Mouse (Mus musculus): Measurements from ENCODE around the gene Dgkh.
"Not testable (repeated sequence)": the region's sequence is repeated elsewhere in the genome, so short reads cannot be mapped to it uniquely, and the experiment has no call there.

Dgkh gene

DNA sequence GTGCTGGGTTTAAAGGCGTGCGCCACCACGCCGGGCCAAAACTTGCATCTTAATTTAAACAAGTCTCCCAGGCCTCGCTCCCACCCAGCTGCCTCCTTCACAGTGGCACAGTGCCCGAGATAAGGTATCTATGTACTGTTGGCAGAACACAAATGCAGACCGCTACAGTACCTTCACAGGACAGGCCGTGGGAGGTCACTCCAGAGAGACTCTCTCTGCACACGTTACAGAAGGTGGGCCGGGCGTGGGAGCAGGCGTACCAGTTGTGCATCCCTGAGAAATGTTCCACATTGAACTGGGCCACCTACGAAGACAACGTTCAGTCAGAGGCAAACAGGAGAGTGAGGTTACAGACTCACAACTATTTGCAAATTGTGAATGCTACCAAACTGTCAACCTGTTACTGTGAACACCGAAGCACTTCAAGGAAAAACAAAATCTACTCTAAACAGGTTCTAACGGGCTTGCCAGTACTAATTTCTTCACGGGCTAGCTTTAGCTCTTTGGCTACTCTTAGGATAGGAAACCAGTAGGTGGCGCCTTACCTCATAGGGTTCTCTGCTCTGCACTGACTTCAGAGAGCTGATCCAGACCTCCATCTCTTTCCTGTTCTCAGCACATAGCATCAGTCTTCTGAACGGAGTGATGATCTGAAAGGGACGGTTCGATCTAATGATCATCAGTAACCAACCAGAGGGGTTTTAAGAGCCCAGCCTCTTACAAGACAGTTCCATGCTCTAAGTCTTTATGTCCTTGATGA lies 104.9 kb downstream of the Dgkh start:
- DNase-seq = peak; percentile 38

DNA sequence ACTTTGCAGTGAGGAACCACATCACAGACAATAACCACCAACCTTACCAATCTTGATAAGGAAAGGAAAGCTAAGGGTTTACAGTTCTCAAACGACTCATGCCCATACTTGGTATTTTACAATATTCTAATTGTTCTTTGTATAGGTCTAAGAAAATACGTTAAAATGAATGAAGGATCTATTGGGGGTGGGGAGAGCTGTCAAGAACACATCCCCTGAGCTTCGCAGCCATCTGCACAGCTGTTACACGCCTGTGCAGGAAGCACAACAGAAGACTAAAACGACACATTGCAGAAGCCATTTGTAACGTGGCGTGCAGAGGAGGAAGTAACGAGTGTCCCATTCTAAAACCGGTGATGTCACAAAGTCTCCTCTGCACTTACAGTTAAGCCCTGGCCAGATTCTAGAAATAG lies 113.7 kb downstream of the Dgkh start:
- DNase-seq = no peak

DNA sequence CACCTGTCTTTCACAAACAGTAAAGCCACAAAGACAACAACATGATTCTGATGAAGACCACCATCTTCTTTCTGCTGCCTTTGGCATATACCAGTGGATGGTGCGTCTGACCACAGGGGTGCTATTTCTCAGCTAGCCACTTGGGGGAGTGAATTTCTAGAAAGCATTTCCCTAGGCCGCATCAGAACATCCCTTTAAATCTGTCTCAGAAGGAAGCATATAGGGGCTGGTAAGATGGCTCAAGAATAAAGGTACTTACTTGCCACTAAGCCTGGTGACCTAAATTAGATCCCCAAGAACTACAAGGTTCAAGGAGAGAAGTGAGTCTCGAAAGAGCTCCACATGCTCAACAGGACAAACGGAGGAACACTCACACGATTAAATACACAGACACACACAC lies 119.0 kb downstream of the Dgkh start:
- DNase-seq = no peak

DNA sequence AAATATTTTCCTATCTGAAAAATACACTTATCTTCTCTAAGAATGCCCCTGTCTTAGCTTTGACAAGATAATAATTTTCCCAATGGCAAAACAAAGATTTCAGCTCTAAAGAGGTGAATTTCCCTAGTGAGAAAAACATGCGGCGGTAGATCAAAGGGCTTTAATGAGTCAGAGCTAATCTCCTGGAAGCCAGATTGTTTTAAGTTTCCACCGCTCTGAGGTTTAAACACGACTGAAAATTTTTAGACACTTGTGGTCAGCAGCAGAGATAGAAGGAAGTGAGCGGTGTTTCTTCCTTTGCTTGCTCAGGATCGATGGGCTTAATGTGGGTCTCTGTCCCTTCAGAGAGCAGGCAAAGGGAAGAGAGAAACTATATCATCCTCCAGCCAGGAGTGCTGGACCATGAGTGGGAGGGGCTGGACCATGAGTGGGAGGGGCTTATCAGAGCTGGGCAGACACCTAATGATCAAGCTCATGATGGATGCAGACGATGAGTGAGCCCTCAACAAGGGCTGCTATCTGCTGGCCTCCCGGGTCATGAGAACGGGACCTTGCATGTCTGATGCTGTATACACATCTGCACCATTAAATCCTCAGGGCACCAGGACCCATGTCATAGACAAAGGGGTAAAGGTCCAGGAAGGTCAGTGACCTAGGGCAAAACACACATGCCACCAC lies 120.3 kb downstream of the Dgkh start:
- no peak for DNase-seq

DNA sequence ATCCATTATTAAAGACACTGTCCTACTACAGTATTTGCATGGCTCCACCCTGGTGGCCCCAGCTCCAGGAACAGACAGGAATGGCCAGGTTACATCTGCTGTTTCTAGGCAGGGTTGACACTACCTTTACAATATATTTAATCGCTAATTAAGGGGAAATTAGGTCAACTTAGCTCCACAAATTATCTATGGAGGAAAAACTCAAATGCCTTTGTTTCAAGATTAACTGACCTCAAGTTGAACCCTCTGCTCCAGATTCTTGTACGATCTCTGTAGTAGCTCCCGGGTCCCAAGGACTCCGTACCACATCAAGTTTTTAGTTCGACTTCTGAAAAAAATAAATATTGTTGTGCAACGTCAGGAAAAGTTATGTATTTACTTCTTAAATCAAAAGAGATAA lies 137.7 kb downstream of the Dgkh start:
- DNase-seq = no peak

DNA sequence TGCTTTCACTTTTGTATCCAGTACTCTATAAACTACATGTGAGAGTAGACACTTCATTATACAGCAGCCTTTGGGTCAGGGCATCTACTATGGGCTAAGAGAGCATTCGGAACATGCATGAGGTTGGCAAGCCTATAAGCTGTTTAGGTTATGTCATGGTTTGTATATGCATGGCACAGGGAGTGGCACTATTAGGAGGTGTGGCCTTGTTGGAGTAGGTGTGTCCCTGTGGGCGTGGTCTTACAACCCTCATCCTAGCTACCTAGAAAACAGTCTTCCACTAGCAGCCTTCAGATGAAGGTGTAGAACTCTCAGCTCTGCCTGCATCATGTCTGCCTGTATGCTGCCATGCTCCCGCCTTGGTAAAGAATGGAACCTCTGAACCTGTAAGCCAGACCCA lies 139.6 kb downstream of the Dgkh start:
- DNase-seq = no peak

DNA sequence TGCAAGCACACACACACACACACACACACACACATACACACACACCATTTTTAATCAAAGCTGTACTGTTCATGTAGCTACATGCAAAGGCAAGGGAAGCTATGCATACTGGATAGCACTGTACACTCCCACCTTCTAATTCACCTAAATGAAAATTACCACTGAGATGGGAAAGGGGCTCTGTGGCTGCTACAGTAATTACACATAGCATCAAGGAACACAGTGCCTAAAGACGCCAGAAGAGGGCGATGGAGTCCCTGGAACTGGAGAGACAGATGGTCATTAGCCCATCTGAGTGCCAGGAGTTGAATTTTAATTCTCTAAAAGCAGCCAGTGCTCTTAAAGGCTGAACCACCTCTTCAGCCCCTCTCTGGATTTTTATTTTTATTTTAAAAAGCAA lies 142.2 kb downstream of the Dgkh start:
- peak; percentile 33 for DNase-seq

DNA sequence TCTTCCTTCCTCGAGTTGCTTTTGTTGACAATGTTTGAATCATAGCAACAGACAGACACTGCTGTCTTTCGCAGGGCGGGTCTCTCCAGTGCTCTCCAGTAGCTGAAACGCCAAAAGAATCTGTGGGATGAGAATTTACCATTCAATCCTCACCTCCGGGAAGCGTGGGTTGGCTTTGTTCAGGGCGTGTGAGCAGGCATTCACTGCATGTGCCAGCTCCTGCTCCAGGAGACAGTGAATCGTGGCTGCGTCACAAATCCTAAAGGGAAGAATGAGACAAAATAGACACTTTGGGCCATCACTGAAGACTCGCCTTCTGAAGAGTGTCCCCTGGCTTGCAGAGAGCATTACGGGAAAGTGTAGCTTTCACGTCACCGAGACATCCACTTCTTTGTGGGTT lies 148.4 kb downstream of the Dgkh start:
- DNase-seq = no peak

DNA sequence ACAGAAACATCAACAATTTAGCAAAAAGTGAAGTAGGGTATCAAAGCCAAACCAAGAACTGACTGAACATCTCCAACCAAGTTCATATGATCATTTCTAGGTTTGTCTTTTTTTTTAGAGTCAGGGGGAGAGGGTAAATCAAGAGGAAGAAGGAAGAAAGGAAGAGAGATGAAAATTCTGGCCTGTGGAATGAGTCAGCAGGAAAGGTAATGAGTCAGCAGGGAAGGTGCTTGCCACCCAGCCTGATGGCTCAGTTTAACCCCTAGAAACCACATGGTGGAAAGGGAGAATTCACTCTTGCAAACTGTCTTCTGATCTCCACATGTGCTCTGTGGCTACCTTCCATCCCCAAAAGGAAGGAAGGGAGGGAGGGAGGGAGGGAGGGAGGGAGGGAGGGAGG lies 149.4 kb downstream of the Dgkh start:
- no peak for DNase-seq

DNA sequence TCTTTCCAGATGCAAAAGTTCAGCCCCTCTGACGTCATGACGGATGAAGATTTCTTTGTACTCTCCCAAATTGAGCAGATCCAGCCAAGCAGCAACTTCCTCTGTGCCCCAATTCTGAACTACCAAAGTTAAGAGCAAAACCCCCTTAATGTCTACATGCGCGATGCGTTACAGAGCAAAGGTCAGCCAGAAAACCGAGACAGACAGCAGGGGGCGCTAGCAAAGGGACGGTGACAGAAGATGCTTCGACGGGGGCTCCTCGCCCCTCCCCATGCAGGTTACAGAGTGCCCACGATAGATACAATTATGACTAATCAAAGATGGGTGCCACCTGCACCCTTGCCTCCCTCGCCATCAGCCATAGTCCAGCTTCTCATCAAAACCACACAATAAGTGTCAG lies 156.7 kb downstream of the Dgkh start:
- no peak for DNase-seq

DNA sequence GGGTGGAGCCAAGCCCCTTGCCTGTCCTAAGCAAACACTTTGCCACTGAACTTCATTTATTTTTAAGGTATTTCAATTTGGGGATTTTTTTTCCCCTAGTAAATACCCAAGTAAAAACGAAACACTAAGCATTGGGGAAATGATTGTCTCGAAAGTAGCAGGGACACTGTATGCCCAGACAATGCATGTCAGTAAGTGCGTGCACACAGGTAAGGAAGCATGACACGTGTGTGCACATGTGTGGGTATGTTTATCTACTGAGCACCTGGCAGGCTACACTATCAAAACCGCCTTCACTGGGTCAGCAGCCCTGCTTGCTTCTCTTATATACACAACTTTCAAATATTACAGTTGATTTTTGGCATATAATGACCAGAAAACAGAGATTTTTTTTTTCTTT lies 164.2 kb downstream of the Dgkh start:
- no peak for DNase-seq

DNA sequence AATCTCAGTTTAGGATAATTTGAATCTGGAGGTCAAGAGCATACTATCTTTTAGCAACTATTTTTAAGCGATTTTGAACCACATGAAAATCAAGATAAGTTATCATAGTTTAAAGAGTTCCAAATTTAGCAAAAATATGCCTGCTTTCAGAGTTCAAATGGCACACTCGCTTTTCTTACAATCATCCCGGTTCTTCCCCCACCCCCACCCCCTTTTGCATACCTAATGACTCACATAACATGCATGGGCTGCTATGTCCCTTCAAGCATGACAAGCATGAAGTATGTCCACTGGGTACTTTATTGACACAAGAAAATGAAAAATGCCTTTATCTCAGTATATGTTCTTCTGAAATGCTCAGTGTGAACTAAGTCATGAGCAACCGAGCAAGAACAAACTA lies 166.1 kb downstream of the Dgkh start:
- no peak for DNase-seq

DNA sequence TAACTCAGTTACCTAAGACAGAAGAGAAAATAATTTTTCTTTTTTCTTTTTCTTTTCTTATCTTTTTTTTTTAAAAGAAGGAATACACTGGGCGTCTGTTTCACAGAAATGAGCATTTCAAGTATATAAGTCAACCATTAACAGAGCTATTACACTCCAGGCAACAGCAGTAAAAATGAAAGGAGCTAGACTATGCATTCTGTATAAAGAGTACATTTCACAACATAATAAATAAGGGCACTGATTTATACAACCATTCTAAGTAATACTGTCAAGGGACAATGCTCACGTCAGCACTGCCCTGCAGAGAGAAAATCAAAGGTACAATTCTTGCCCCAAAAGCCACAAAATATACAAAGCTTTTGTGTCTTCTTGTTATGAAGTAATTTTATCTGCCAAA lies 168.3 kb downstream of the Dgkh start:
- no peak for DNase-seq

DNA sequence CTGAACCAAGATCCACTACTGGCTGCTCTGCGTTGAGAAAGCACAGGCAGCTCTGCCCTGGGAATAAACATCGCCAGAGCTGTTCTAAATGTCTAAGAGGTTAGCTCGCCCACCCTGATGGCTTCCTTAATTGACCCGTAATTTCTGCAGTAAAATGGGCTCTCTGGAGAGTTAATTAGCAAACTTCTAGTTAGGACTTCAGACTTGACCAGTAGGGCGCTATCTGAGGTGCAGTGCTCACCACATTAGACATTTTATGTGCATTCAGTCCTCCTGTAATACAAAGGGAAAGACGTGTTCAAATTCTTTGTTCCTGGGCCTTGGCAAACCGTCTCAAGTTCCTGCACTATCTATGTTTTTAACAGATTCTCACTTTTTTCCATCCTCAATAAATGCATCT lies 169.4 kb downstream of the Dgkh start:
- no peak for DNase-seq

DNA sequence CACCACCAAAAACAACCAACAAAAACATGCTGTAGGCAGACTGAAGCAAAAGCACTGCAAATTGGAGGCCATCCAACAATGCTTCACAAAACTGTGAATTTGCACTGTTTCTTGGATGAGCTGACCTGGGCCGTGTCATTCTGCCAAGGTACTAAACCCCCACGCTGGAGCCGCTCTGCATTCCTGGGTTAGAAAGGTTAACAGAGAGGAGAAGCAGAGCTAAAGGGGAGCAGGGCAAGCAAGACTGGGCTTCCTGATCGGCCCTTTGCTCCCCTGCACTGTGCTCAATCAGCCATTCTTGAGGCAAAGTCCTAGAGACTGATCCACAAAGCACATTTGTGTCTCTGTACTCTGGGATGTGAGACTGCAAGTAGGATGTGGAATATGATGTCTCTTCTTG lies 170.5 kb downstream of the Dgkh start:
- peak; percentile 59 for DNase-seq

DNA sequence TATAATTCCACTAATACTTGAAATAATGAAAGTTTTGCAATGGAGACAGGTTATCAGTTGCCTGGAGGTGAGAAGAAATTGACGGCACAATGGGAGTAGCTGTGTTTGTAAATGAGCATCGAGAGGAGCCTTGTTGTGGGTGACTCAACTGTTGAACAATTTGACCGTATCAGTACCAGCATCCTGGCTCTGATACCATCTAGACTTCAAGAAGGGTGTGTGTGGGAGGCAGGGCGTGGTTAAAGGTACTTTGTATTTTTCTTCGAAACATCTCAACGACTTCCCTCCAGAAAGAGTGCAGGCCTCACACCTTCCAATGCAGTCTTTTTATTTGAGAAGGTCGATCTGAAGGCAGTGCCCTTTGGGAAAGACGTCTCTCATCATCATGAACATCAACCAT lies 173.5 kb downstream of the Dgkh start:
- DNase-seq = no peak

DNA sequence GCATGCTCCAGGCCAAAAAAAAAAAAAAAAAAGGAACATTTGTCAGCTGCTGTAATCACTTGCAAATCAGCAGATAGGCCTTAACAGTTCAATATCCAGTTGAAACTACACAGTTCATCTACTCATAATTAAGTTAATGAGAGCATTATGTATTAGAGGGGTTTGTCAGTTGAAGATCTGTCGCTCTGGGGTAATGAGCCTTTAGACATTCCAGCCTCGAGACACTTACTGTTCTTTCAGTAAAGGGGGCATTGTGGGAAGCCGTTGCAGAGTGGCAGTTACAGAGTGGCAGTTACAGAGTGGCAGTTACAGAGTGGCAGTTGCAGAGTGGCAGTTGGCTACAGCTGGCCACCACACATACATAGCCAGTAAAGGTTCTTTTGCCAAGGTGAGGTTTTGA lies 177.7 kb downstream of the Dgkh start:
- DNase-seq = not testable (repeated sequence)

DNA sequence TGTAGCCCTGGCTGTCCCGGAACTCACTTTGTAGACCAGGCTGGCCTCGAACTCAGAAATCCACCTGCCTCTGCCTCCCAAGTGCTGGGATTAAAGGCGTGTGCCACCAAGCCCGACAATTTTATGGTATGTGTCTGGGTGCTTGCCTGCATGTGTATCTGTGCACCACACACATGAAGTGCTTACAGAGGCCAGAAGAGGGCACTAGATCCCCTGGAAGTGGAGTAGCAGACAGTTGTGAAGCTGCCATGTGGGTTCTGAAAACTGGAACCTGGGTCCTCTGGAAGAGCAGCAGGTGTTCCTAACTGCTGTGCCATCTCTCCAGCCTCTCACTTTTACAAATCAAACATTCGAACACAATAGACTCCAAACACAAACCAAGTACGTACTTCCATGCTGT lies 178.9 kb downstream of the Dgkh start:
- no peak for DNase-seq

DNA sequence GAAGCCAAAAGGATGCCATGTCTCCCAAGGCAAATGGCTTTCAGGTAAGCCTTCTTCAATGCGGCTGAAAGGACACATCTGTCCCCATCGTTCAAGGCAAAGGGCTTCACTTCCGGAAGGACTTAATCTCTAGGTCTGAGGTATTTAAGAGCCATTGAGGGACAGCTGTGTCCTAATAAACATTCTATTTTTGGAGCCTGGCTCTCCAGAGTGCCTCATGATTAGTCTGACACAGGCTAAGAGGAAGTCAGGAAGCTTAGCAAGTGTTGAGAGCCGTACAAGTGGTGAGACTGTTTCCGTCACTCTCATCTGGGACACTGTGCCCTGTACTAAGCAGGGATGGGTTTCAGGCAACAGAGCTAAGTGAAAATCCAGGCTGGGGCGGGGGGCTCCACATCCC lies 183.8 kb downstream of the Dgkh start:
- no peak for DNase-seq

DNA sequence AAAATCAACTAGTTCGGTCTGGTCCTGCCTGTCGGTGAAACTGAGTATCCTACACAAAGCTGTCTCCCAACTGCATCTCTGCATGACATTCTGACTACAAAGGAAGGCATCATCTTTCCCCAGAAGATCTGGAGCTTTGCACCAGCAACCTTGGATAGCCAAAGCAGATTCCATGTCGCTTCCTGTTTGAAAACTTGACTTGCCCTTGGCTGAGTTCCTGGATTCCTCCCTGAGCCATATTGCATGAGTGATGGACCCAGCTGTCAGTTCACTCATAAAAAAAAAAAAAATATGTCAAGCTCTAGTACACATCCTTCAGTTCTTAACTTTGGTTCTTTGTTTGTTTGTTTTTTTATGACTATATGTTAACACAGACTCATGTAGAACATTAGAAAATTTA lies 191.3 kb downstream of the Dgkh start:
- DNase-seq = no peak

DNA sequence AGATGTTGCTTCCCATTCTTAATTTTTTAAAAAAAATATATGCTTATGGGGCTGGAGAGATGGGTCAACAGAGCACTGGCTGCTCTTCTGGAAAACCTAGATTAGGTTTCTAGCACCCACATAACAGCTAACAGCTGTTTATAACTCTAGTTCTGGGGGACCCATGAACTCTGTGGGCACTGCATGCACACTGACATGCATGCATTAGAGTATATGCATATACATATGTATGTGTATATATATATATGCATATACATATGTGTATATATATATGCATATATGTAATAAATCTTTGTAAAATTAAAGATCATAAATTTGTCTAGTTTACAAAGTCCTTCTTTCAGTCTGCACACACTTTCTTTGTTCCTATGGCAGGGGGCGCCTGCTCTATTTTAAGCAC lies 192.8 kb downstream of the Dgkh start:
- DNase-seq = no peak

DNA sequence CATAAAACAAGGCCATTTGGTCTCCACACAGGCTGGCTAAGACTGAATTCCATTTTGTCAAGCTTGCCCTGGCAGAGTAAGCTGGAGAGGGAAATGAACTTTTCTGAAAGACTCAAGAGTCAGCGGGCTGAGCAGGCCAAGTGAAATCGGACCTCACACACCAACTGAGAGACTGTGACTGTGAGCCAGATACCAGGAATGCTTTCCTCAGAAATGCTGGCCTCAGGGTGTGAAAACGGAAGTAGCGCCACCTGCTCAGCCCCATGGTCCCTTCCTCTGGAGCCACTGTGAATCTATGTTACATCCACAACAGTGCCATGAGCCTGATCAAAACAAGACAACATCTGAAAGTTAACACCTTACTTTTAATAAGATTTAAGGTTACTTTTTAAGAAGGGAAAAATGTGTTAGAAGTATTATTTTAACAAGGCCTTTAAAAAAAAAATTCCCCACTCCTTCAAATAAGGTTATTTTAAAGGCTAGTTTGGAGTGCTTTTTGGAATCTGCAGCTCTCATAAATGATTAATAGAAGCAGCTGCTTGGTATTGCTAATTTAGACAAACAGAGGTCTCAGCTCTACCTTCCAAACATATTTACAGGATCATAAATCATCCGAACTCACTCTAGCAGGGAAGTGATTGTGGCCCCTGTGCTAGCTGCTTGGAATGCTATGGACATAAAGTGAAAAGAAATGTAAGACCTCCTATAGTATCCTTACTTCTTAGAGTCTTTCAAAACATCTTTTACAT lies 193.8 kb downstream of the Dgkh start:
- peak; percentile 50 for DNase-seq

DNA sequence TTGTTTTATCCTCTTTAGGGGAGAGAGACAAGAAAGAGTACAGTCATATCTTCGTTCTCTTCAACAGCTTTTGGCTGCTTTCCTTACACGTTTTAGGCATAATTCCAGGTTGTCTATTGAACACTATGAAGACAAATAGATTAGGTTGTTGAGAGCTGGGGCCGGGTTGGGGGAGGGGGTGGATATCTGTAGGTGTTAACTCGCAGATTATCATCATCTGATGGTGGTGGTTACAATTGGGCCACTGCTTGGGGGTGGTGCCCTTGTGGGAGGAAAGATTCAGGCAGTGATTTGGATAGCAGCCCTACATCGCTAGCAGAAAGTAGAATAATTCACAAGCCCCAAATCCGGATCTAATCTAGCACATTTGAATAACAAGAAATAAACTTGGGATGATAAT lies 195.0 kb downstream of the Dgkh start:
- no peak for DNase-seq

Measured in kidney, adult 18-20 months (tissue).